Mouse (Mus musculus) kidney, adult 2 months (tissue): ENCODE measurements around the gene Dock4. TPM values are rescaled to one million over a fixed set of nuclear protein-coding genes. Genes with fewer than 3 reads are reported as not detected.

ENCODE experiments used
- DNase-seq: peaks from one replicate; pipeline ENCODE4 v3.0.0; 2021
- H3K27ac ChIP-seq: fragments of 200-500 bp; 2 replicates; pipeline ENCODE4 v1.5.1; 2012; ENCODE audit warnings: low read depth, low read length, control low read depth, inconsistent platforms; ENCODE audit not compliant: insufficient read depth
- H3K27me3 ChIP-seq: fragments of 200-500 bp; replicated peaks from 2 replicates; pipeline ENCODE4 v1.6.1; 2012; ENCODE audit warnings: mild to moderate bottlenecking, moderate library complexity, low read length, inconsistent platforms; ENCODE audit not compliant: control insufficient read depth, insufficient read depth
- H3K36me3 ChIP-seq: fragments of 200-500 bp; 2 replicates; pipeline ENCODE4 v1.6.1; 2012; ENCODE audit warnings: mild to moderate bottlenecking, moderate library complexity, low read length, inconsistent platforms; ENCODE audit not compliant: control insufficient read depth, insufficient read depth
- H3K4me1 ChIP-seq: fragments of 200-500 bp; 2 replicates; pipeline ENCODE4 v1.6.1; 2011; ENCODE audit warnings: low read length; ENCODE audit not compliant: control insufficient read depth, insufficient read depth
- H3K4me3 ChIP-seq: fragments of 200-500 bp; 2 replicates; pipeline ENCODE4 v1.5.1; 2011; ENCODE audit warnings: mild to moderate bottlenecking, low read depth, low read length, control low read depth; ENCODE audit not compliant: insufficient read depth
- CTCF ChIP-seq: fragments of 200-500 bp; conservative IDR thresholded peaks from 2 replicates; pipeline ENCODE4 v1.5.1; 2011; ENCODE audit warnings: low read depth, mild to moderate bottlenecking, control low read depth, low read length, moderate library complexity, mixed read lengths; ENCODE audit not compliant: insufficient read depth, insufficient read length
- POLR2A ChIP-seq: fragments of 200-500 bp; IDR thresholded peaks from one replicate; pipeline ENCODE4 v1.6.1; 2011; ENCODE audit warnings: low read depth, low read length, control low read depth
- WGBS: fragments of 180-500 bp; shearing (Covaris S2); methylation state at CpG from one replicate; pipeline ENCODE4 v1.1.7; 2018; 5-methylcytosine and 5-hydroxymethylcytosine counted together
- polyA plus RNA-seq: library from polyadenylated mRNA; depleted of rRNA; stranded (reverse); fragments of >200 nt; gene quantifications from 2 replicates; pipeline ENCODE4 v1.2.3, GENCODE M21; 2012

Dock4 gene
- polyA plus RNA-seq, 1 experiment: 4.1 TPM

- Histone ChIP-seq H3K27ac (no peak overlapping the region), H3K4me1 (peaks cover 2% of the 10 kb centered on the region; the same call in 1 of the 2 replicates), H3K36me3 (no peaks in the 10 kb centered on the region), H3K27me3 (no peaks in the 10 kb centered on the region), H3K4me3 (no peak overlapping the region)
- 94% methylated on average over 6 of the region's 6 CpGs for WGBS
- TF ChIP-seq POLR2A (no peak), CTCF (no peak)
- DNase-seq: no peak
Observed at GRCm38 (mm10) chr12:40818046-40818708, 372.4 kb downstream of the Dock4 start.

- 77% methylated on average over 5 of the region's 5 CpGs for WGBS
- H3K4me3 ChIP-seq: no peak overlapping the region
- H3K36me3 ChIP-seq: no peaks in the 10 kb centered on the region
- no peaks in the 10 kb centered on the region for H3K27me3 ChIP-seq
- no peaks in the 10 kb centered on the region for H3K4me1 ChIP-seq
- no peak for TF ChIP-seq POLR2A
- no peak for TF ChIP-seq CTCF
- no peak overlapping the region for H3K27ac ChIP-seq
- no peak for DNase-seq
Observed at GRCm38 (mm10) chr12:40823631-40824030, 377.9 kb downstream of the Dock4 start.

- WGBS: 68% methylated on average over 2 of the region's 2 CpGs
- Histone ChIP-seq H3K4me3 (no peak overlapping the region), H3K27ac (no peak overlapping the region), H3K36me3 (no peaks in the 10 kb centered on the region), H3K27me3 (no peaks in the 10 kb centered on the region), H3K4me1 (no peaks in the 10 kb centered on the region)
- DNase-seq: no peak
- 0 out of 2 replicates have a peak, but pooled peaks have one; percentile 21 for TF ChIP-seq CTCF
- no peak for TF ChIP-seq POLR2A
Observed at GRCm38 (mm10) chr12:40824251-40824650, 378.5 kb downstream of the Dock4 start.

GRCm38 (mm10) chr12:40825935-40826460, 380.2 kb downstream of the Dock4 start:
- 67% methylated on average over 5 of the region's 5 CpGs for WGBS
- TF ChIP-seq CTCF (no peak), POLR2A (no peak)

GRCm38 (mm10) chr12:40826491-40826890, 380.7 kb downstream of the Dock4 start:
- Histone ChIP-seq H3K27me3 (no peaks in the 10 kb centered on the region), H3K27ac (no peak overlapping the region), H3K36me3 (no peaks in the 10 kb centered on the region), H3K4me3 (no peak overlapping the region), H3K4me1 (no peaks in the 10 kb centered on the region)
- WGBS: 49% methylated on average over 3 of the region's 3 CpGs
- TF ChIP-seq CTCF (no peak), POLR2A (no peak)
- peak; percentile 29 for DNase-seq

More at GRCm38 (mm10) chr12:40825935-40826460, 380.2 kb downstream of the Dock4 start:
- no peaks in the 10 kb centered on the region for H3K36me3 ChIP-seq
- H3K4me1 ChIP-seq: no peaks in the 10 kb centered on the region
- no peak overlapping the region for H3K27ac ChIP-seq
- DNase-seq: no peak
- H3K4me3 ChIP-seq: no peak overlapping the region
- no peaks in the 10 kb centered on the region for H3K27me3 ChIP-seq

- TF ChIP-seq POLR2A (no peak), CTCF (no peak)
- Histone ChIP-seq H3K36me3 (no peaks in the 10 kb centered on the region; the same call in 1 of the 2 replicates), H3K27me3 (no peaks in the 10 kb centered on the region), H3K4me1 (no peaks in the 10 kb centered on the region), H3K4me3 (no peak overlapping the region), H3K27ac (no peak overlapping the region)
- DNase-seq: no peak
Observed at GRCm38 (mm10) chr12:40828025-40828424, 382.3 kb downstream of the Dock4 start.

- WGBS: 98% methylated on average over 1 of the region's 1 CpGs
- Histone ChIP-seq H3K4me3 (no peak overlapping the region), H3K27me3 (no peaks in the 10 kb centered on the region), H3K27ac (no peak overlapping the region), H3K4me1 (no peaks in the 10 kb centered on the region), H3K36me3 (no peaks in the 10 kb centered on the region; the same call in 1 of the 2 replicates)
- no peak for DNase-seq
- TF ChIP-seq CTCF: no peak
- no peak for TF ChIP-seq POLR2A
Observed at GRCm38 (mm10) chr12:40829269-40829668, 383.5 kb downstream of the Dock4 start.

- no peak overlapping the region for H3K4me3 ChIP-seq
- H3K27ac ChIP-seq: no peak overlapping the region
- H3K36me3 ChIP-seq: no peaks in the 10 kb centered on the region; the same call in 1 of the 2 replicates
- H3K4me1 ChIP-seq: no peaks in the 10 kb centered on the region
- 73% methylated on average over 8 of the region's 8 CpGs for WGBS
- DNase-seq: peak; percentile 20
- TF ChIP-seq POLR2A: no peak
- TF ChIP-seq CTCF: peak; percentile 48
- H3K27me3 ChIP-seq: no peaks in the 10 kb centered on the region
Observed at GRCm38 (mm10) chr12:40832157-40832556, 386.4 kb downstream of the Dock4 start.
